Mouse (Mus musculus) hindbrain, embryonic 11.5 days (tissue): ENCODE results near the gene Ybx2. TPM values are rescaled to one million over a fixed set of nuclear protein-coding genes. Genes with fewer than 3 reads are reported as not detected.
A peak's percentile ranks its signal among the peaks of the same experiment; 100 is the strongest.
"Not testable (repeated sequence)": the region's sequence is repeated elsewhere in the genome, so short reads cannot be mapped to it uniquely, and the experiment has no call there.

Experiments used
- ATAC-seq: fragments of 200-750 bp; cut with Nextera tagmentation; 2 replicates; pipeline ENCODE4 v1.8.0; 2017; ENCODE audit warnings: mild to moderate bottlenecking, moderate TSS enrichment, moderate library complexity; ENCODE audit not compliant: low FRiP score
- DNase-seq: peaks from one replicate; pipeline ENCODE4 v3.0.0-alpha.2; 2015; ENCODE audit warnings: low spot score
- H3K27ac ChIP-seq: fragments of 300-500 bp; sonication (generic); 2 replicates; pipeline ENCODE4 v1.5.1; 2014; ENCODE audit warnings: mild to moderate bottlenecking, low read depth, low read length
- H3K27me3 ChIP-seq: fragments of 300-500 bp; sonication (generic); 2 replicates; pipeline ENCODE4 v1.6.1; 2014; ENCODE audit warnings: mild to moderate bottlenecking, low read length, moderate library complexity, mixed read lengths; ENCODE audit not compliant: control insufficient read depth, insufficient read depth
- H3K36me3 ChIP-seq: fragments of 300-500 bp; sonication (generic); 2 replicates; pipeline ENCODE4 v1.6.1; 2014; ENCODE audit warnings: mild to moderate bottlenecking, low read length, moderate library complexity, mixed read lengths; ENCODE audit not compliant: control insufficient read depth, insufficient read depth
- H3K4me1 ChIP-seq: fragments of 300-500 bp; sonication (generic); replicated peaks from 2 replicates; pipeline ENCODE4 v1.6.1; 2014; ENCODE audit warnings: low read length, mixed read lengths; ENCODE audit not compliant: control insufficient read depth, insufficient read depth
- H3K4me2 ChIP-seq: fragments of 300-500 bp; sonication (generic); replicated peaks from 2 replicates; pipeline ENCODE4 v1.6.1; 2014; ENCODE audit warnings: mild to moderate bottlenecking, low read depth, low read length
- H3K4me3 ChIP-seq: fragments of 300-500 bp; sonication (generic); 2 replicates; pipeline ENCODE4 v1.5.1; 2014; ENCODE audit warnings: low read depth, low read length
- H3K9ac ChIP-seq: fragments of 300-500 bp; sonication (generic); 2 replicates; pipeline ENCODE4 v1.6.1; 2014; ENCODE audit warnings: low read depth, low read length
- H3K9me3 ChIP-seq: fragments of 300-500 bp; sonication (generic); 2 replicates; pipeline ENCODE4 v1.6.1; 2016; ENCODE audit warnings: low read length; ENCODE audit not compliant: control insufficient read depth
- WGBS: fragments of 180-500 bp; shearing (Covaris S2); extraction: QIAGEN DNeasy Blood & Tissue Kit; methylation state at CpG from one replicate; pipeline ENCODE4 v1.1.7; 2014; 5-methylcytosine and 5-hydroxymethylcytosine counted together
- polyA plus RNA-seq: library from polyadenylated mRNA; unstranded; fragments of >200 nt; fragmentation: Nextera tagmentation; extraction: Ambion mirVana; gene quantifications from 2 replicates; pipeline ENCODE4 v1.2.1, GENCODE M21; 2014

Ybx2 gene
- polyA plus RNA-seq, 1 experiment from 2014 or later, result 4.8 TPM

GRCm38 (mm10) chr11:69929712-69930111, 5.9 kb upstream of the Ybx2 start:
- H3K9me3 ChIP-seq, result no peaks in the 10 kb centered on the region
- H3K4me3 ChIP-seq, result no peak overlapping the region
- H3K9ac ChIP-seq, result no peak overlapping the region
- H3K27ac ChIP-seq, result no peak overlapping the region
- ATAC-seq (no peak), DNase-seq (no peak)
- no peaks in the 10 kb centered on the region for H3K4me1 ChIP-seq
- H3K36me3 ChIP-seq, result no peaks in the 10 kb centered on the region
- no peak overlapping the region for H3K4me2 ChIP-seq
- peaks cover 3% of the 10 kb centered on the region; the same call in 1 of the 2 replicates for H3K27me3 ChIP-seq
- WGBS, result 89% methylated on average over 4 of the region's 4 CpGs

- H3K4me3 ChIP-seq, ATAC-seq, H3K9me3 ChIP-seq, H3K4me2 ChIP-seq, H3K27me3 ChIP-seq, H3K36me3 ChIP-seq, H3K9ac ChIP-seq, H3K27ac ChIP-seq, H3K4me1 ChIP-seq, DNase-seq: not testable (repeated sequence)
- 87% methylated on average over 8 of the region's 8 CpGs for WGBS
These were observed 5.4 kb upstream of the Ybx2 start for GRCm38 (mm10) chr11:69930176-69930575.

- H3K4me1 ChIP-seq, result peaks cover 1% of the 10 kb centered on the region
- H3K27me3 ChIP-seq, result peaks cover 9% of the 10 kb centered on the region; the same call in 1 of the 2 replicates
- whole genome bisulfite sequencing, result 76% methylated on average over 3 of the region's 3 CpGs
- ATAC-seq (no peak), DNase-seq (no peak)
- H3K4me2 ChIP-seq, result no peak overlapping the region
- no peaks in the 10 kb centered on the region for H3K9me3 ChIP-seq
- H3K36me3 ChIP-seq, result no peaks in the 10 kb centered on the region
- no peak overlapping the region for H3K4me3 ChIP-seq
- H3K9ac ChIP-seq, result no peak overlapping the region
- no peak overlapping the region for H3K27ac ChIP-seq
These were observed 4.5 kb upstream of the Ybx2 start for GRCm38 (mm10) chr11:69930967-69931537.

- H3K4me2 ChIP-seq, result no peak overlapping the region
These were observed 3.8 kb upstream of the Ybx2 start for GRCm38 (mm10) chr11:69931769-69932168.

GRCm38 (mm10) chr11:69932254-69932653, 3.3 kb upstream of the Ybx2 start:
- DNase-seq (no peak), ATAC-seq (no peak)
- no peak overlapping the region for H3K9ac ChIP-seq
- WGBS, result 37% methylated on average over 3 of the region's 3 CpGs
- H3K4me2 ChIP-seq, result no peak overlapping the region
- peaks cover 21% of the 10 kb centered on the region for H3K27me3 ChIP-seq
- no peak overlapping the region for H3K27ac ChIP-seq
- no peaks in the 10 kb centered on the region for H3K9me3 ChIP-seq
- H3K36me3 ChIP-seq, result no peaks in the 10 kb centered on the region
- H3K4me3 ChIP-seq, result no peak overlapping the region
- H3K4me1 ChIP-seq, result peaks cover 5% of the 10 kb centered on the region

More at GRCm38 (mm10) chr11:69931769-69932168, 3.8 kb upstream of the Ybx2 start:
- no peak overlapping the region for H3K4me3 ChIP-seq
- H3K4me1 ChIP-seq, result peaks cover 5% of the 10 kb centered on the region
- H3K27ac ChIP-seq, result no peak overlapping the region
- ATAC-seq (no peak), DNase-seq (no peak)
- H3K9me3 ChIP-seq, result no peaks in the 10 kb centered on the region
- H3K36me3 ChIP-seq, result no peaks in the 10 kb centered on the region
- 80% methylated on average over 8 of the region's 8 CpGs for WGBS
- no peak overlapping the region for H3K9ac ChIP-seq
- H3K27me3 ChIP-seq, result peaks cover 16% of the 10 kb centered on the region

GRCm38 (mm10) chr11:69933066-69933465, 2.5 kb upstream of the Ybx2 start:
- Histone ChIP-seq H3K27ac (no peak overlapping the region), H3K36me3 (no peaks in the 10 kb centered on the region), H3K27me3 (peaks cover 29% of the 10 kb centered on the region), H3K4me2 (no peak overlapping the region), H3K4me1 (peaks cover 5% of the 10 kb centered on the region), H3K9me3 (no peaks in the 10 kb centered on the region), H3K9ac (no peak overlapping the region), H3K4me3 (no peak overlapping the region)
- DNase-seq (no peak), ATAC-seq (no peak)
- WGBS, result 76% methylated on average over 4 of the region's 4 CpGs

- Histone ChIP-seq H3K4me2 (peak overlapping the region; percentile 30), H3K27ac (no peak overlapping the region), H3K4me1 (peaks cover 5% of the 10 kb centered on the region), H3K9me3 (no peaks in the 10 kb centered on the region), H3K27me3 (peaks cover 35% of the 10 kb centered on the region), H3K4me3 (peak overlapping the region; percentile 10), H3K9ac (no peak overlapping the region), H3K36me3 (no peaks in the 10 kb centered on the region)
- no peak for ATAC-seq
- DNase-seq, result peak; percentile 97
- under 1% methylated on average over 18 of the region's 18 CpGs for WGBS
These were observed 1.4 kb upstream of the Ybx2 start for GRCm38 (mm10) chr11:69934169-69934568.

- Histone ChIP-seq H3K9ac (no peak overlapping the region), H3K36me3 (no peaks in the 10 kb centered on the region), H3K27me3 (peaks cover 35% of the 10 kb centered on the region), H3K4me3 (no peak overlapping the region), H3K27ac (no peak overlapping the region), H3K4me1 (peaks cover 5% of the 10 kb centered on the region), H3K4me2 (no peak overlapping the region), H3K9me3 (no peaks in the 10 kb centered on the region)
- no peak for DNase-seq
- no peak for ATAC-seq
- WGBS, result 17% methylated on average over 6 of the region's 6 CpGs
These were observed 915 bp upstream of the Ybx2 start for GRCm38 (mm10) chr11:69934681-69935080.

GRCm38 (mm10) chr11:69936156-69936555, 560 bp downstream of the Ybx2 start:
- H3K4me2 ChIP-seq, result peak overlapping the region; percentile 99
- H3K9ac ChIP-seq, result peak overlapping the region; percentile 47
- peak overlapping the region; percentile 56 for H3K4me3 ChIP-seq
- H3K27me3 ChIP-seq, result peaks cover 35% of the 10 kb centered on the region
- ATAC-seq, result 0 out of 2 replicates have a peak, but pooled peaks have one; percentile 28
- WGBS, result 2% methylated on average over 24 of the region's 30 CpGs
- H3K36me3 ChIP-seq, result no peaks in the 10 kb centered on the region
- no peak overlapping the region for H3K27ac ChIP-seq
- DNase-seq, result no peak
- H3K4me1 ChIP-seq, result peaks cover 5% of the 10 kb centered on the region
- no peaks in the 10 kb centered on the region for H3K9me3 ChIP-seq
